Mouse (Mus musculus) midbrain, embryonic 11.5 days (tissue): ENCODE data around the gene Kcna7. TPM values are rescaled to one million over a fixed set of nuclear protein-coding genes. Genes with fewer than 3 reads are reported as not detected.

Experiments used
- ATAC-seq: fragments of 200-750 bp; cut with Nextera tagmentation; 2 replicates; pipeline ENCODE4 v1.8.0; 2017; ENCODE audit warnings: moderate TSS enrichment, moderate library complexity; ENCODE audit not compliant: low FRiP score
- DNase-seq: peaks from one replicate; pipeline ENCODE4 v3.0.0; 2015; ENCODE audit warnings: low spot score; ENCODE audit errors: missing footprints
- H3K27ac ChIP-seq: fragments of 300-500 bp; sonication (generic); 2 replicates; pipeline ENCODE4 v1.5.1; 2014; ENCODE audit warnings: low read depth, low read length
- H3K27me3 ChIP-seq: fragments of 300-500 bp; sonication (generic); 2 replicates; pipeline ENCODE4 v1.6.1; 2014; ENCODE audit warnings: mild to moderate bottlenecking, low read length, moderate library complexity, mixed read lengths; ENCODE audit not compliant: control insufficient read depth, insufficient read depth
- H3K36me3 ChIP-seq: fragments of 300-500 bp; sonication (generic); 2 replicates; pipeline ENCODE4 v1.6.1; 2014; ENCODE audit warnings: mild to moderate bottlenecking, low read length, moderate library complexity, mixed read lengths; ENCODE audit not compliant: control insufficient read depth, insufficient read depth
- H3K4me1 ChIP-seq: fragments of 300-500 bp; sonication (generic); 2 replicates; pipeline ENCODE4 v1.6.1; 2014; ENCODE audit warnings: low read length; ENCODE audit not compliant: control insufficient read depth, insufficient read depth
- H3K4me2 ChIP-seq: fragments of 300-500 bp; sonication (generic); 2 replicates; pipeline ENCODE4 v1.6.1; 2014; ENCODE audit warnings: mild to moderate bottlenecking, moderate library complexity
- H3K4me3 ChIP-seq: fragments of 300-500 bp; sonication (generic); 2 replicates; pipeline ENCODE4 v1.5.1; 2014; ENCODE audit warnings: low read depth, low read length
- H3K9ac ChIP-seq: fragments of 300-500 bp; sonication (generic); 2 replicates; pipeline ENCODE4 v1.6.1; 2014; ENCODE audit warnings: low read length
- H3K9me3 ChIP-seq: fragments of 300-500 bp; sonication (generic); 2 replicates; pipeline ENCODE4 v1.6.1; 2016; ENCODE audit warnings: low read length; ENCODE audit not compliant: control insufficient read depth
- WGBS: fragments of 180-500 bp; shearing (Covaris S2); extraction: QIAGEN DNeasy Blood & Tissue Kit; methylation state at CpG from one replicate; pipeline ENCODE4 v1.1.7; 2014; 5-methylcytosine and 5-hydroxymethylcytosine counted together
- polyA plus RNA-seq: library from polyadenylated mRNA; unstranded; fragments of >200 nt; fragmentation: Nextera tagmentation; extraction: Ambion mirVana; gene quantifications from 2 replicates; pipeline ENCODE4 v1.2.1, GENCODE M21; 2014

Kcna7 gene
- polyA plus RNA-seq, 1 experiment from 2014 or later = not detected

DNA sequence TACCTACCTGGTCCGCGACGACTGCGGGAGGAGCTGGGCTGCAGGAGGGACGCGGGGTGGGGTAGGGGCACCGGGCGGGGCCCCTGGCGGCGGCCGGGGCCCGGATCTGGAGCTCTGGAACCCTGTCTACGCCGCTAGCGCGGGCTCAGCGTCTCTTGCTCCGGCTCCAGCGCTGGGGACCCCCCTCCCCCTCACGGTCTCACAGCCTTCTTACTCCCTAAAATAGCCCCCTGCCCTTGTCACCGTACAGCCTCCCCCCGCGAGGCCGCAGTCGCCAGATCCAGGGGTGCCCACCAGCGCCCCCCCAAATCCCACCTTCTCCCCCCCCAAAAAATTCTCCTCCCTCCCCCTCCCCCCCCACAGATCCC is 38.8 kb upstream of the Kcna7 start, which contains the start of gene Ppfia3:
TSS of gene Ppfia3 (minus strand) at position 368 of the 368 bp plus-strand sequence.
- ATAC-seq (peak; percentile 47), DNase-seq (no peak)
- peak within 1 kb of the TSS; percentile 44; the same call in 1 of the 2 replicates for H3K27ac ChIP-seq
- H3K4me3 ChIP-seq = peak within 1 kb of the TSS; percentile 78
- H3K36me3 ChIP-seq = no peaks in the 10 kb centered on the region
- H3K4me1 ChIP-seq = peaks cover 28% of the 10 kb centered on the region
- peak within 1 kb of the TSS; percentile 86 for H3K9ac ChIP-seq
- peak within 1 kb of the TSS; percentile 88 for H3K4me2 ChIP-seq
- H3K27me3 ChIP-seq = peaks cover 44% of the 10 kb centered on the region
- no peaks in the 10 kb centered on the region for H3K9me3 ChIP-seq
- 0% methylated on average over 24 of the region's 26 CpGs for WGBS

GRCm38 (mm10) chr7:45367020-45367880 is 38.2 kb upstream of the Kcna7 start:
- WGBS = under 1% methylated on average over 67 of the region's 70 CpGs
- H3K27me3 ChIP-seq = peaks cover 43% of the 10 kb centered on the region

DNA sequence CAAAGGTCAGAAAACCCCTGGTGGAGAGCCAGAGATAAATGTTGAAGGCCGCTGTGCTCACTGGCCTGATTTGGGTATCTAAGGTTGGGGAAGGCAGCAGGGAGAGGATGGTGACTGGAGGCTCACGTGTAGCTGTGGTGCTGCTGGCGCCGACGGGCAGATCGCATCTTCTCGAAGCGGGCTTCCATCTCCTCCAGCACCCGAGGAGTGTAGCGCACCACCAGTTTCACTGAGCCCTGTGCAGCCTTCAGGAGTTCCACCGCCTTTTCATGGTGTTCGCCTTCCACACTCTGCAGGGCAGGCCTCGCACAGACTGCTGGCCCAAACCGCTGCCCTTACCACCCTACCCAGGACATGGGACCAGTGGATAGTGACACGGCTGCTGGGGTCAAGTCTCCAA is 37.3 kb upstream of the Kcna7 start:
- Histone ChIP-seq H3K4me1 (peaks cover 25% of the 10 kb centered on the region), H3K4me3 (no peak overlapping the region; the same call in 1 of the 2 replicates), H3K36me3 (peaks cover 5% of the 10 kb centered on the region; the same call in 1 of the 2 replicates), H3K4me2 (peak overlapping the region; percentile 88), H3K9ac (peak overlapping the region; percentile 51; the same call in 1 of the 2 replicates), H3K27me3 (peaks cover 36% of the 10 kb centered on the region), H3K9me3 (no peaks in the 10 kb centered on the region), H3K27ac (no peak overlapping the region)
- WGBS = 74% methylated on average over 15 of the region's 15 CpGs
- no peak for ATAC-seq
- no peak for DNase-seq

More at GRCm38 (mm10) chr7:45367020-45367880, 38.2 kb upstream of the Kcna7 start:
- ATAC-seq = peak; percentile 89
- H3K4me2 ChIP-seq = peak overlapping the region; percentile 88
- H3K36me3 ChIP-seq = no peaks in the 10 kb centered on the region
- peaks cover 25% of the 10 kb centered on the region for H3K4me1 ChIP-seq
- H3K4me3 ChIP-seq = peak overlapping the region; percentile 78
- no peaks in the 10 kb centered on the region for H3K9me3 ChIP-seq
- DNase-seq = peak; percentile 99
- peak overlapping the region; percentile 44; the same call in 1 of the 2 replicates for H3K27ac ChIP-seq
- H3K9ac ChIP-seq = peak overlapping the region; percentile 86

DNA sequence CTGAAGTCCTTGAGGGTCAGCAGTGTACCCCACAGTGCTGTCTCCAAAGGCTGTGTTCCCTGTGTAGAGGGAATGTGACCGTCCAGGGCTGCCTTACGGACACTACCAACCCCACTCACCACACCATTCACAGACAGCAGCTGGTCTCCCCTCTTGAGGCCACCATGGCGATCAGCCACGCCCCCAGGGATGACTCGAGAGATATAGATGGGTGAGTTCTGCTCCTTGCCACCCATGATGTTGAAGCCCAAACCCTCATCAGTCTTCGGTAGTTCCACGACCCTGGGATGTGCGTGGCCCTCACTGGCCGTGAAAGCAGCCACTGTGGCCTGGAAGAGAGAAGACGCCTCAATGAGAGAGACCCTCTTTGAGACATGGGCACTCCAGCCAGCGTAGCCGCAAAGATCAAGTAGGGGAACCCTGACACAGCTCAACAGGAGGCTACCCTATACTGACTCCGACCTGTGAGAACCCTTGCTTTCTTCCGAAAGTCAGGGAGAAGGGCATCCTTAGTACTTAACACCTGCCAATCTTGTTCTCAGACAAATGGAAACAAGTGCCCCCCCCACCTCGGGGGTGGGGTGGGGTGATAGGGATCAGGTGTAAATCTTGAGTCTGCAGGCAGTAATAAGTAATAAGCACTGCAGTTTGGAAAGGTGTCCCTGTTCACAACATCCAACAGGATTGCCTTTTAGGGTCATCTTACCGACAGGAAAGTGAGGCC is 36.3 kb upstream of the Kcna7 start:
- DNase-seq (no peak), ATAC-seq (no peak)
- peaks cover 7% of the 10 kb centered on the region; the same call in 1 of the 2 replicates for H3K36me3 ChIP-seq
- peaks cover 25% of the 10 kb centered on the region for H3K4me1 ChIP-seq
- H3K9me3 ChIP-seq = no peaks in the 10 kb centered on the region
- H3K4me3 ChIP-seq = no peak overlapping the region
- no peak overlapping the region for H3K27ac ChIP-seq
- 73% methylated on average over 16 of the region's 16 CpGs for WGBS
- peaks cover 29% of the 10 kb centered on the region for H3K27me3 ChIP-seq
- no peak overlapping the region for H3K4me2 ChIP-seq
- H3K9ac ChIP-seq = no peak overlapping the region

GRCm38 (mm10) chr7:45369836-45370474 is 35.5 kb upstream of the Kcna7 start:
- Histone ChIP-seq H3K4me2 (peak overlapping the region; percentile 83), H3K9ac (peak overlapping the region; percentile 58), H3K9me3 (no peaks in the 10 kb centered on the region), H3K27ac (no peak overlapping the region), H3K27me3 (peaks cover 28% of the 10 kb centered on the region), H3K4me3 (peak overlapping the region; percentile 45), H3K4me1 (peaks cover 25% of the 10 kb centered on the region), H3K36me3 (peaks cover 7% of the 10 kb centered on the region; the same call in 1 of the 2 replicates)
- ATAC-seq (no peak), DNase-seq (no peak)
- WGBS = 7% methylated on average over 52 of the region's 52 CpGs

DNA sequence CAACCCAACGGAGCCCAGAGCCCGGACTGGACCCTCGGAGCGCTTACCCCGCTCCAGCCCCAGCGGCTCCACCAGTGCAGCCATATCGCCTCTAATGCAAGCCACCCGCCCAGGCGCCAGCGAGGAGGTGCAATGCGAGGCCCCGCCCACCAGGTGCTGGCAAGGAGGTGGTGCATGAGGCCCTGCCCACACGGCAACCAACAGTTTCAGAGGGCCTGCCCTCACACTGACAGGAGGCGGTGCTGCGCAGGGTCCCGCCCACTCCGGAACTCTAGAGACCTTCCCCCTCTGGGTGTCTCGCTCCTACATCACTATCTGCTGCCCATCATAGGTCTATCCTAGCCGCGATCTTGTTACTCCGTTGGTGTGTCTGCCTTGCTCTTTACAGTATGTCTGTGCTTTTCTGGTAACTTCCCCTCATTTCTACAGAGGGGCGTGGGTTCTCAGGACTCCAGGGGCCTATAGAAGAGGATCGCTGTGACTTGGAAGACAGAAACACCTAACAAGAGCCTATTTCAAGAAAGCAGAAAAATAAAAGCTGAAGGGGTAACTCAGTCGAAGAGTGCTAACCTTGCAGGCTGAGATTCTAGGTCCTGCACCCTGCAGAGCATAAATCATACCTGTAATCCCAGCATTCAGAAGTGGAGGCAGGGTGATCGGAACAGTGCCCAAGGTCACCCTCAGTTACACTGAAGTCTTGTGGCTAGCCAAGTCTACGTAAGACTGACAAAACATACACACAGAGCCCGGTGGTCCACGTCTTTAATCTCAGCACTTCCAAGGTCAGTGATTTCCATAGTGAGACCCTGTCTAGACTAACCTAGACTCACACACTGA is 34.8 kb upstream of the Kcna7 start, which contains the start of gene Lin7b:
TSS of gene Lin7b (minus strand) at position 109 of the 837 bp plus-strand sequence.
- 11% methylated on average over 28 of the region's 28 CpGs for WGBS
- no peak within 1 kb of the TSS for H3K27ac ChIP-seq
- H3K4me1 ChIP-seq = peaks cover 21% of the 10 kb centered on the region
- peak; percentile 96 for DNase-seq
- peak within 1 kb of the TSS; percentile 58 for H3K9ac ChIP-seq
- H3K4me3 ChIP-seq = peak within 1 kb of the TSS; percentile 45
- H3K36me3 ChIP-seq = peaks cover 11% of the 10 kb centered on the region; the same call in 1 of the 2 replicates
- peak within 1 kb of the TSS; percentile 83 for H3K4me2 ChIP-seq
- peak; percentile 56 for ATAC-seq
- H3K27me3 ChIP-seq = peaks cover 23% of the 10 kb centered on the region
- no peaks in the 10 kb centered on the region for H3K9me3 ChIP-seq

- ATAC-seq (no peak), DNase-seq (no peak)
- H3K4me3 ChIP-seq = no peak overlapping the region
- H3K9me3 ChIP-seq = no peaks in the 10 kb centered on the region
- H3K9ac ChIP-seq = no peak overlapping the region
- WGBS = 87% methylated on average over 5 of the region's 5 CpGs
- H3K36me3 ChIP-seq = peaks cover 23% of the 10 kb centered on the region
- no peak overlapping the region for H3K4me2 ChIP-seq
- peaks cover 17% of the 10 kb centered on the region for H3K4me1 ChIP-seq
- no peak overlapping the region for H3K27ac ChIP-seq
- H3K27me3 ChIP-seq = peaks cover 23% of the 10 kb centered on the region
Observed at GRCm38 (mm10) chr7:45372371-45372770, 33.1 kb upstream of the Kcna7 start.

- Histone ChIP-seq H3K27ac (no peak overlapping the region), H3K4me3 (no peak overlapping the region), H3K27me3 (peaks cover 6% of the 10 kb centered on the region; the same call in 1 of the 2 replicates), H3K4me1 (peaks cover 11% of the 10 kb centered on the region), H3K36me3 (peaks cover 39% of the 10 kb centered on the region), H3K4me2 (no peak overlapping the region), H3K9me3 (no peaks in the 10 kb centered on the region), H3K9ac (no peak overlapping the region)
- ATAC-seq (no peak), DNase-seq (no peak)
- WGBS = 93% methylated on average over 8 of the region's 8 CpGs
Observed at GRCm38 (mm10) chr7:45374620-45375019, 30.8 kb upstream of the Kcna7 start.
